Mouse (Mus musculus) myocyte (in vitro differentiated cells): ENCODE data around the gene Micall1.

Experiments
- MAX ChIP-seq: IDR thresholded peaks from one replicate; pipeline ENCODE4 v1.6.1; 2011; ENCODE audit warnings: low read depth, mild to moderate bottlenecking, control low read depth
- POLR2A ChIP-seq: IDR thresholded peaks from one replicate; pipeline ENCODE4 v1.6.1; 2011; ENCODE audit warnings: low read depth, mild to moderate bottlenecking, control low read depth, moderate library complexity; ENCODE audit not compliant: insufficient read length

DNA sequence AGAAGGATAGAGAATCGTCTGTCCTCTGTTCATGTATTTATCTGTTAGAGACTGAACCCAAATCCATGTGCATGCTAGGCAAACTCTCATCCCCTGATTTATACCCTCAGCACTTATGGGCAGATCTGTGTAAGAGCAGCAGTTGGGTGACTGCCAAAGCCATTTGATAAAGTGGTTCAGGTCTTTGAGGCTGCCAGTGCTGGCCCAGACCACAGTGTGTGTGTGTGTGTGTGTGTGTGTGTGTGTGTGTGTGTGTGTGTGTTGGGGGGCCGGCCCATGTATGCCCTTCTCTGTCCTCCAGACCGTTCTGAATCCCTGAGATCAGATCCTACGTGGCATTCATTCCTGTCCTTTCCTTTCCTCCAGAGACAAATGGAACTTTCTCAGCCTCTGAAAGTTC, 3.1 kb downstream of the Micall1 start:
- TF ChIP-seq MAX (no peak), POLR2A (no peak)
